Mouse (Mus musculus): ENCODE measurements around the gene Snx4. TPM values are rescaled to one million over a fixed set of nuclear protein-coding genes. Genes with fewer than 3 reads are reported as not detected.

The Snx4 gene
- polyA plus RNA-seq, 1 experiment from 2014 or later = 89.3 TPM

- 66% methylated on average over 8 of the region's 8 CpGs for WGBS
- H3K4me3 ChIP-seq (ENCODE audit: low read length) = no peak overlapping the region
- no peak for ATAC-seq
Observed at GRCm38 (mm10) chr16:33260825-33261224, 9.6 kb downstream of the Snx4 start.

GRCm38 (mm10) chr16:33261584-33262061 lies 10.4 kb downstream of the Snx4 start:
- no peaks in the 10 kb centered on the region for H3K27me3 ChIP-seq (replicated peaks; ENCODE audit: control insufficient read depth, insufficient read depth, low read length)
- 43% methylated on average over 2 of the region's 2 CpGs for WGBS
- H3K4me3 ChIP-seq (ENCODE audit: low read length) = no peak overlapping the region
- H3K9me3 ChIP-seq (ENCODE audit: control insufficient read depth, low read length) = no peaks in the 10 kb centered on the region
- H3K36me3 ChIP-seq (ENCODE audit: control insufficient read depth, insufficient read depth, low read length) = no peaks in the 10 kb centered on the region; the same call in 1 of the 2 replicates
- ATAC-seq = no peak
- H3K4me2 ChIP-seq (ENCODE audit: low read depth, low read length) = no peak overlapping the region
- peak overlapping the region; percentile 47; the same call in 1 of the 2 replicates for H3K27ac ChIP-seq (ENCODE audit: low read length)
- no peak overlapping the region for H3K9ac ChIP-seq (ENCODE audit: low read depth, low read length)
- H3K4me1 ChIP-seq (ENCODE audit: control insufficient read depth, insufficient read depth, low read length) = peaks cover 20% of the 10 kb centered on the region

More at GRCm38 (mm10) chr16:33260825-33261224, 9.6 kb downstream of the Snx4 start:
- H3K9ac ChIP-seq (ENCODE audit: low read depth, low read length) = no peak overlapping the region
- H3K9me3 ChIP-seq (ENCODE audit: control insufficient read depth, low read length) = no peaks in the 10 kb centered on the region
- H3K4me2 ChIP-seq (ENCODE audit: low read depth, low read length) = no peak overlapping the region
- H3K4me1 ChIP-seq (ENCODE audit: control insufficient read depth, insufficient read depth, low read length) = peaks cover 22% of the 10 kb centered on the region
- H3K27me3 ChIP-seq (replicated peaks; ENCODE audit: control insufficient read depth, insufficient read depth, low read length) = no peaks in the 10 kb centered on the region
- H3K27ac ChIP-seq (ENCODE audit: low read length) = peak overlapping the region; percentile 37
- H3K36me3 ChIP-seq (ENCODE audit: control insufficient read depth, insufficient read depth, low read length) = no peaks in the 10 kb centered on the region; the same call in 1 of the 2 replicates

- Histone ChIP-seq H3K27me3 (replicated peaks; ENCODE audit: control insufficient read depth, insufficient read depth, low read length) (no peaks in the 10 kb centered on the region), H3K4me1 (ENCODE audit: control insufficient read depth, insufficient read depth, low read length) (peaks cover 20% of the 10 kb centered on the region), H3K4me2 (ENCODE audit: low read depth, low read length) (no peak overlapping the region), H3K36me3 (ENCODE audit: control insufficient read depth, insufficient read depth, low read length) (no peaks in the 10 kb centered on the region; the same call in 1 of the 2 replicates), H3K4me3 (ENCODE audit: low read length) (no peak overlapping the region), H3K9me3 (ENCODE audit: control insufficient read depth, low read length) (no peaks in the 10 kb centered on the region), H3K9ac (ENCODE audit: low read depth, low read length) (no peak overlapping the region), H3K27ac (ENCODE audit: low read length) (no peak overlapping the region)
- WGBS = 63% methylated on average over 1 of the region's 1 CpGs
- no peak for ATAC-seq
Observed at GRCm38 (mm10) chr16:33262096-33262495, 10.9 kb downstream of the Snx4 start.

GRCm38 (mm10) chr16:33267616-33268253 lies 16.5 kb downstream of the Snx4 start:
- ATAC-seq = no peak
- H3K36me3 ChIP-seq (ENCODE audit: control insufficient read depth, insufficient read depth, low read length) = peaks cover 4% of the 10 kb centered on the region
- no peak overlapping the region for H3K27ac ChIP-seq (ENCODE audit: low read length)
- no peak overlapping the region for H3K4me3 ChIP-seq (ENCODE audit: low read length)
- H3K9me3 ChIP-seq (ENCODE audit: control insufficient read depth, low read length) = no peaks in the 10 kb centered on the region
- H3K27me3 ChIP-seq (replicated peaks; ENCODE audit: control insufficient read depth, insufficient read depth, low read length) = no peaks in the 10 kb centered on the region
- H3K4me1 ChIP-seq (ENCODE audit: control insufficient read depth, insufficient read depth, low read length) = no peaks in the 10 kb centered on the region
- H3K4me2 ChIP-seq (ENCODE audit: low read depth, low read length) = no peak overlapping the region
- H3K9ac ChIP-seq (ENCODE audit: low read depth, low read length) = no peak overlapping the region
- WGBS = 90% methylated on average over 9 of the region's 9 CpGs

GRCm38 (mm10) chr16:33271824-33272223 lies 20.6 kb downstream of the Snx4 start:
- ATAC-seq = no peak
- Histone ChIP-seq H3K27ac (ENCODE audit: low read length) (no peak overlapping the region), H3K9ac (ENCODE audit: low read depth, low read length) (no peak overlapping the region), H3K4me2 (ENCODE audit: low read depth, low read length) (no peak overlapping the region), H3K9me3 (ENCODE audit: control insufficient read depth, low read length) (no peaks in the 10 kb centered on the region), H3K4me3 (ENCODE audit: low read length) (no peak overlapping the region), H3K36me3 (ENCODE audit: control insufficient read depth, insufficient read depth, low read length) (peaks cover 4% of the 10 kb centered on the region; the same call in 1 of the 2 replicates), H3K27me3 (replicated peaks; ENCODE audit: control insufficient read depth, insufficient read depth, low read length) (no peaks in the 10 kb centered on the region), H3K4me1 (ENCODE audit: control insufficient read depth, insufficient read depth, low read length) (no peaks in the 10 kb centered on the region)
- 87% methylated on average over 4 of the region's 4 CpGs for WGBS

GRCm38 (mm10) chr16:33283079-33283478 lies 31.8 kb downstream of the Snx4 start:
- WGBS = 90% methylated on average over 1 of the region's 1 CpGs
- Histone ChIP-seq H3K4me2 (ENCODE audit: low read depth, low read length) (no peak overlapping the region), H3K36me3 (ENCODE audit: control insufficient read depth, insufficient read depth, low read length) (peaks cover 17% of the 10 kb centered on the region; the same call in 1 of the 2 replicates)

GRCm38 (mm10) chr16:33288536-33288935 lies 37.3 kb downstream of the Snx4 start:
- 85% methylated on average over 9 of the region's 9 CpGs for WGBS
- Histone ChIP-seq H3K9me3 (ENCODE audit: control insufficient read depth, low read length) (peaks cover 6% of the 10 kb centered on the region; the same call in 1 of the 2 replicates), H3K9ac (ENCODE audit: low read depth, low read length) (no peak overlapping the region), H3K36me3 (ENCODE audit: control insufficient read depth, insufficient read depth, low read length) (peaks cover 41% of the 10 kb centered on the region), H3K4me3 (ENCODE audit: low read length) (no peak overlapping the region), H3K4me1 (ENCODE audit: control insufficient read depth, insufficient read depth, low read length) (no peaks in the 10 kb centered on the region), H3K4me2 (ENCODE audit: low read depth, low read length) (no peak overlapping the region), H3K27me3 (replicated peaks; ENCODE audit: control insufficient read depth, insufficient read depth, low read length) (no peaks in the 10 kb centered on the region), H3K27ac (ENCODE audit: low read length) (no peak overlapping the region)
- ATAC-seq = no peak

More at GRCm38 (mm10) chr16:33283079-33283478, 31.8 kb downstream of the Snx4 start:
- Histone ChIP-seq H3K27ac (ENCODE audit: low read length) (no peak overlapping the region), H3K4me1 (ENCODE audit: control insufficient read depth, insufficient read depth, low read length) (no peaks in the 10 kb centered on the region), H3K9me3 (ENCODE audit: control insufficient read depth, low read length) (no peaks in the 10 kb centered on the region), H3K4me3 (ENCODE audit: low read length) (no peak overlapping the region), H3K9ac (ENCODE audit: low read depth, low read length) (no peak overlapping the region), H3K27me3 (replicated peaks; ENCODE audit: control insufficient read depth, insufficient read depth, low read length) (no peaks in the 10 kb centered on the region)
- no peak for ATAC-seq

GRCm38 (mm10) chr16:33289981-33290380 lies 38.7 kb downstream of the Snx4 start:
- 88% methylated on average over 7 of the region's 7 CpGs for WGBS
- Histone ChIP-seq H3K4me1 (ENCODE audit: control insufficient read depth, insufficient read depth, low read length) (no peaks in the 10 kb centered on the region), H3K36me3 (ENCODE audit: control insufficient read depth, insufficient read depth, low read length) (peaks cover 46% of the 10 kb centered on the region), H3K4me3 (ENCODE audit: low read length) (no peak overlapping the region), H3K9ac (ENCODE audit: low read depth, low read length) (no peak overlapping the region), H3K27ac (ENCODE audit: low read length) (no peak overlapping the region), H3K27me3 (replicated peaks; ENCODE audit: control insufficient read depth, insufficient read depth, low read length) (no peaks in the 10 kb centered on the region), H3K4me2 (ENCODE audit: low read depth, low read length) (no peak overlapping the region), H3K9me3 (ENCODE audit: control insufficient read depth, low read length) (peaks cover 6% of the 10 kb centered on the region; the same call in 1 of the 2 replicates)
- ATAC-seq = no peak

GRCm38 (mm10) chr16:33292241-33292640 lies 41.0 kb downstream of the Snx4 start:
- H3K4me1 ChIP-seq (ENCODE audit: control insufficient read depth, insufficient read depth, low read length) = no peaks in the 10 kb centered on the region
- no peak for ATAC-seq
- no peak overlapping the region for H3K27ac ChIP-seq (ENCODE audit: low read length)

More at GRCm38 (mm10) chr16:33292241-33292640, 41.0 kb downstream of the Snx4 start:
- Histone ChIP-seq H3K9me3 (ENCODE audit: control insufficient read depth, low read length) (peaks cover 6% of the 10 kb centered on the region; the same call in 1 of the 2 replicates), H3K27me3 (replicated peaks; ENCODE audit: control insufficient read depth, insufficient read depth, low read length) (no peaks in the 10 kb centered on the region), H3K9ac (ENCODE audit: low read depth, low read length) (no peak overlapping the region), H3K4me2 (ENCODE audit: low read depth, low read length) (no peak overlapping the region), H3K4me3 (ENCODE audit: low read length) (no peak overlapping the region), H3K36me3 (ENCODE audit: control insufficient read depth, insufficient read depth, low read length) (peaks cover 48% of the 10 kb centered on the region)
- WGBS = 97% methylated on average over 7 of the region's 7 CpGs

All from intestine, embryonic 16.5 days (tissue).